Mouse (Mus musculus) kidney, adult 18-20 months (tissue): ENCODE measurements at regions not wholly inside any gene's neighbourhood (a gene's known extent, or its start where the extent isn't known, plus 50 kb on each side); places are given as distances from the start of the nearest gene placed in this dataset.
A peak's percentile ranks its signal among the peaks of the same experiment; 100 is the strongest.

Experiments used
- DNase-seq: peaks from one replicate; pipeline ENCODE4 v3.0.0; 2021

- DNase-seq = no peak
These were observed 167.9 kb upstream of the Clec14a start for GRCm38 (mm10) chr12:58437031-58437430.

- DNase-seq = no peak
These were observed 165.4 kb upstream of the Clec14a start for GRCm38 (mm10) chr12:58434504-58434903.

GRCm38 (mm10) chr12:58429929-58430328 lies 160.8 kb upstream of the Clec14a start:
- DNase-seq = no peak

- no peak for DNase-seq
These were observed 157.7 kb upstream of the Clec14a start for GRCm38 (mm10) chr12:58426758-58427157.

- peak; percentile 16 for DNase-seq
These were observed 156.9 kb upstream of the Clec14a start for GRCm38 (mm10) chr12:58425961-58426360.

GRCm38 (mm10) chr12:58423581-58423980 lies 154.5 kb upstream of the Clec14a start:
- no peak for DNase-seq

GRCm38 (mm10) chr12:58401904-58402303 lies 132.8 kb upstream of the Clec14a start:
- DNase-seq = no peak

- DNase-seq = no peak
These were observed 91.2 kb upstream of the Clec14a start for GRCm38 (mm10) chr12:58360258-58360657.

- DNase-seq = no peak
These were observed 65.1 kb upstream of the Clec14a start for GRCm38 (mm10) chr12:58334163-58334562.

GRCm38 (mm10) chr12:58329913-58330312 lies 60.8 kb upstream of the Clec14a start:
- DNase-seq = no peak

- DNase-seq = no peak
These were observed 54.9 kb upstream of the Clec14a start for GRCm38 (mm10) chr12:58323953-58324352.
